Mouse (Mus musculus) stomach, postnatal 0 days (tissue): ENCODE results near the gene Ttk.

Source experiments
- CTCF ChIP-seq: IDR thresholded peaks from 2 replicates; pipeline ENCODE4 v1.5.1; 2016; ENCODE audit warnings: antibody characterized with exemption, low read depth, mild to moderate bottlenecking, moderate library complexity
- EP300 ChIP-seq: optimal IDR thresholded peaks from 2 replicates; pipeline ENCODE3; 2016; ENCODE audit warnings: antibody characterized with exemption

- no peak for TF ChIP-seq CTCF
- no peak for TF ChIP-seq EP300
Observed at GRCm38 (mm10) chr9:83796875-83797274, 37.6 kb upstream of the Ttk start.
